Mouse (Mus musculus) spleen, postnatal 36 days (tissue): ENCODE data around the gene Smyd2.

Experiments used
- DNase-seq, 2 experiments: peaks; one replicate each; pipeline ENCODE4 v3.0.0; 2022; ENCODE audit warnings: low spot score in 2 of 2, mixed read lengths in 1 of 2

The Smyd2 gene

GRCm38 (mm10) chr1:189921818-189922592 lies at the start of gene Smyd2:
Gene Smyd2, minus strand, starts transcription at chr1:189922363.
- DNase-seq, result peak; percentile 28 to 53

GRCm38 (mm10) chr1:189970381-189970780 lies 48.2 kb upstream of the Smyd2 start:
- DNase-seq, result no peak

- DNase-seq, result no peak
These were observed 45.9 kb upstream of the Smyd2 start for GRCm38 (mm10) chr1:189968027-189968426.

GRCm38 (mm10) chr1:189960481-189960880 lies 38.3 kb upstream of the Smyd2 start:
- DNase-seq, result no peak

GRCm38 (mm10) chr1:189959802-189960201 lies 37.6 kb upstream of the Smyd2 start:
- no peak for DNase-seq

GRCm38 (mm10) chr1:189951861-189952260 lies 29.7 kb upstream of the Smyd2 start:
- no peak for DNase-seq

GRCm38 (mm10) chr1:189947411-189947810 lies 25.2 kb upstream of the Smyd2 start:
- DNase-seq, result no peak

- no peak for DNase-seq
These were observed 24.0 kb upstream of the Smyd2 start for GRCm38 (mm10) chr1:189946126-189946525.

GRCm38 (mm10) chr1:189941786-189942185 lies 19.6 kb upstream of the Smyd2 start:
- DNase-seq, result no peak

GRCm38 (mm10) chr1:189936436-189937105 lies 14.4 kb upstream of the Smyd2 start:
- DNase-seq, result no peak

- no peak for DNase-seq
These were observed 11.5 kb upstream of the Smyd2 start for GRCm38 (mm10) chr1:189933480-189934202.

- DNase-seq, result no peak
These were observed 10.8 kb upstream of the Smyd2 start for GRCm38 (mm10) chr1:189932976-189933375.

- no peak for DNase-seq
These were observed 10.0 kb upstream of the Smyd2 start for GRCm38 (mm10) chr1:189932190-189932589.

- DNase-seq, result no peak
These were observed 7.7 kb upstream of the Smyd2 start for GRCm38 (mm10) chr1:189929896-189930295.

GRCm38 (mm10) chr1:189927644-189928043 lies 5.5 kb upstream of the Smyd2 start:
- DNase-seq, result peak in 1 of 2 experiments; percentile 25

- DNase-seq, result no peak
These were observed 4.1 kb upstream of the Smyd2 start for GRCm38 (mm10) chr1:189926279-189926678.

GRCm38 (mm10) chr1:189923871-189924568 lies 1.9 kb upstream of the Smyd2 start:
- no peak for DNase-seq

- no peak for DNase-seq
These were observed 994 bp upstream of the Smyd2 start for GRCm38 (mm10) chr1:189923157-189923556.

- no peak for DNase-seq
These were observed 558 bp upstream of the Smyd2 start for GRCm38 (mm10) chr1:189922721-189923120.

GRCm38 (mm10) chr1:189921568-189921817 lies 670 bp downstream of the Smyd2 start:
- no peak for DNase-seq

- DNase-seq, result no peak
These were observed 1.2 kb downstream of the Smyd2 start for GRCm38 (mm10) chr1:189920701-189921567.
